Mouse (Mus musculus): Measurements from ENCODE around the gene Homer3. TPM values are rescaled to one million over a fixed set of nuclear protein-coding genes. Genes with fewer than 3 reads are reported as not detected.

Gene Homer3
- polyA plus RNA-seq, 1 experiment from 2014 or later = 54.1 TPM

GRCm38 (mm10) chr8:70268311-70268710, 14.3 kb upstream of the Homer3 start:
- Histone ChIP-seq H3K4me3 (ENCODE audit: low read depth, low read length) (no peak overlapping the region), H3K4me2 (replicated peaks; ENCODE audit: low read depth, low read length) (no peak overlapping the region), H3K9ac (replicated peaks; ENCODE audit: low read depth) (no peak overlapping the region; the same call in 1 of the 2 replicates), H3K9me3 (ENCODE audit: low read length) (no peaks in the 10 kb centered on the region), H3K4me1 (ENCODE audit: insufficient read depth, low read depth, low read length) (no peaks in the 10 kb centered on the region), H3K27ac (ENCODE audit: low read length) (peak overlapping the region; percentile 7; the same call in 1 of the 2 replicates), H3K27me3 (replicated peaks; ENCODE audit: insufficient read depth, low read length) (no peaks in the 10 kb centered on the region), H3K36me3 (ENCODE audit: insufficient read depth, low read length) (no peaks in the 10 kb centered on the region)
- TF ChIP-seq EP300 (IDR thresholded peaks at IDR 0.05) = no peak
- no peak for TF ChIP-seq CTCF (IDR thresholded peaks at IDR 0.05)
- WGBS = 61% methylated on average over 5 of the region's 5 CpGs
- ATAC-seq (no peak), DNase-seq (ENCODE audit: low spot score) (no peak)

GRCm38 (mm10) chr8:70268799-70269565, 13.6 kb upstream of the Homer3 start:
- Histone ChIP-seq H3K27ac (ENCODE audit: low read length) (peak overlapping the region; percentile 7; the same call in 1 of the 2 replicates), H3K9ac (replicated peaks; ENCODE audit: low read depth) (no peak overlapping the region; the same call in 1 of the 2 replicates), H3K4me3 (ENCODE audit: low read depth, low read length) (no peak overlapping the region), H3K4me2 (replicated peaks; ENCODE audit: low read depth, low read length) (no peak overlapping the region), H3K4me1 (ENCODE audit: insufficient read depth, low read depth, low read length) (no peaks in the 10 kb centered on the region), H3K27me3 (replicated peaks; ENCODE audit: insufficient read depth, low read length) (no peaks in the 10 kb centered on the region), H3K36me3 (ENCODE audit: insufficient read depth, low read length) (no peaks in the 10 kb centered on the region), H3K9me3 (ENCODE audit: low read length) (no peaks in the 10 kb centered on the region)
- DNase-seq (ENCODE audit: low spot score) (peak; percentile 34), ATAC-seq (peak; percentile 42)
- TF ChIP-seq EP300 (IDR thresholded peaks at IDR 0.05) = no peak
- peak; percentile 71 for TF ChIP-seq CTCF (IDR thresholded peaks at IDR 0.05)
- 30% methylated on average over 11 of the region's 11 CpGs for WGBS

- H3K9me3 ChIP-seq (ENCODE audit: low read length) = no peaks in the 10 kb centered on the region
- DNase-seq (ENCODE audit: low spot score) (peak; percentile 80), ATAC-seq (peak; percentile 79)
- 0 out of 2 replicates have a peak, but pooled peaks cover under 1% of the 10 kb centered on the region for H3K4me1 ChIP-seq (ENCODE audit: insufficient read depth, low read depth, low read length)
- no peaks in the 10 kb centered on the region for H3K27me3 ChIP-seq (replicated peaks; ENCODE audit: insufficient read depth, low read length)
- 21% methylated on average over 3 of the region's 3 CpGs for WGBS
- H3K27ac ChIP-seq (ENCODE audit: low read length) = 0 out of 2 replicates have a peak overlapping the region, but pooled peaks have one; percentile 32
- H3K4me2 ChIP-seq (replicated peaks; ENCODE audit: low read depth, low read length) = no peak overlapping the region
- H3K9ac ChIP-seq (replicated peaks; ENCODE audit: low read depth) = no peak overlapping the region
- TF ChIP-seq EP300 (IDR thresholded peaks at IDR 0.05) (peak; percentile 56; the same call in 1 of the 2 replicates), CTCF (IDR thresholded peaks at IDR 0.05) (no peak)
- H3K36me3 ChIP-seq (ENCODE audit: insufficient read depth, low read length) = no peaks in the 10 kb centered on the region
- no peak overlapping the region for H3K4me3 ChIP-seq (ENCODE audit: low read depth, low read length)
Observed at GRCm38 (mm10) chr8:70272949-70273348, 9.7 kb upstream of the Homer3 start.

- Histone ChIP-seq H3K27ac (ENCODE audit: low read length) (no peak overlapping the region), H3K4me2 (replicated peaks; ENCODE audit: low read depth, low read length) (no peak overlapping the region), H3K4me3 (ENCODE audit: low read depth, low read length) (no peak overlapping the region), H3K27me3 (replicated peaks; ENCODE audit: insufficient read depth, low read length) (no peaks in the 10 kb centered on the region), H3K9me3 (ENCODE audit: low read length) (no peaks in the 10 kb centered on the region), H3K9ac (replicated peaks; ENCODE audit: low read depth) (no peak overlapping the region), H3K4me1 (ENCODE audit: insufficient read depth, low read depth, low read length) (peaks cover 5% of the 10 kb centered on the region; the same call in 1 of the 2 replicates), H3K36me3 (ENCODE audit: insufficient read depth, low read length) (no peaks in the 10 kb centered on the region)
- DNase-seq (ENCODE audit: low spot score) (no peak), ATAC-seq (no peak)
- TF ChIP-seq CTCF (IDR thresholded peaks at IDR 0.05) (no peak), EP300 (IDR thresholded peaks at IDR 0.05) (no peak)
Observed at GRCm38 (mm10) chr8:70274350-70274749, 8.3 kb upstream of the Homer3 start.

DNA sequence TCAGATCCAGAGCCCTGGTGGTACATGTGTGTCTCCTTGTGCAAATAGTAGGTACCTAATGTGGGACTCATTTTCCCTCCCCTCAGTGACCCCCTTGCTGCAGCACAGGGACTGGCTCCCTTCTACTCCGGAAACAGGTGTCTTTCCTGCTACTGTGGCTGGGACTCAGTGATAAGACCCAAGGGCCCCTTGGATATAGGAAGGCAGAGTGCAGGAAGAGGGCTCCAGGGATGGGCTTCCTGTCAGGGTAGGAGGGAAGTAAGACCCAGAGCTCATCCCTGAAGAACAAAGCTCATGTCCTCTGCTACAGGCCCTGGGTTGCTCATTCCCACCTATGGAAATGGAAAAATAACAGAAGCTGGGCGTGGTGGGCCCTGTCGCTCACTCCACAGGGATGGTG, 6.2 kb upstream of the Homer3 start:
- peak overlapping the region; percentile 68 for H3K27ac ChIP-seq (ENCODE audit: low read length)
- DNase-seq (ENCODE audit: low spot score) = peak; percentile 73

DNA sequence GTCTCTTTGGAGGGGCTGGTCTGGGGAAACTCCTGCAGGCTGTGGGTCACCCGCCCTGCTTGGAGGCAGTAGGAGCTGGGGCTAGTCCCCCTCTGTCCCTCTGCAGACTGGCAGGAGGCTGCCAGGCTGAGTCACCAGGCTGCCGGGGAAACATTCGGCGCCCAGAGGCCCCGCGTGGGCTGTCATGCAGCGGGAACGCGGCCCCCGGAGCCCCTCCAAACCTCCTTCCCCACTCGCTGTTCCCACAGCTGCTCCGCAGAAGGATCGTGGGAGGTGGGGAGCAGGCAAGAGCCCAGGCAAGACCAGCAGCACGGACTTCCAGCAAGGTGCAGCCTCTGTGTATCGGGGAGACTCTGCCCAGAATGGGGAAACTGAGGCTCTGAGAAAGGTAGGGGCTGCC, 4.5 kb upstream of the Homer3 start:
- Histone ChIP-seq H3K4me1 (ENCODE audit: insufficient read depth, low read depth, low read length) (peaks cover 5% of the 10 kb centered on the region; the same call in 1 of the 2 replicates), H3K9ac (replicated peaks; ENCODE audit: low read depth) (no peak overlapping the region)

More for the DNA sequence above, 6.2 kb upstream of the Homer3 start:
- no peak overlapping the region for H3K9ac ChIP-seq (replicated peaks; ENCODE audit: low read depth)
- H3K4me2 ChIP-seq (replicated peaks; ENCODE audit: low read depth, low read length) = no peak overlapping the region
- H3K4me1 ChIP-seq (ENCODE audit: insufficient read depth, low read depth, low read length) = peaks cover 5% of the 10 kb centered on the region; the same call in 1 of the 2 replicates
- 51% methylated on average over 3 of the region's 3 CpGs for WGBS
- peak; percentile 88 for ATAC-seq
- no peaks in the 10 kb centered on the region for H3K36me3 ChIP-seq (ENCODE audit: insufficient read depth, low read length)
- peak; percentile 35 for TF ChIP-seq CTCF (IDR thresholded peaks at IDR 0.05)
- peak; percentile 99 for TF ChIP-seq EP300 (IDR thresholded peaks at IDR 0.05)
- H3K4me3 ChIP-seq (ENCODE audit: low read depth, low read length) = no peak overlapping the region
- H3K27me3 ChIP-seq (replicated peaks; ENCODE audit: insufficient read depth, low read length) = no peaks in the 10 kb centered on the region
- no peaks in the 10 kb centered on the region for H3K9me3 ChIP-seq (ENCODE audit: low read length)

More for the DNA sequence above, 4.5 kb upstream of the Homer3 start:
- 52% methylated on average over 13 of the region's 15 CpGs for WGBS
- no peak overlapping the region for H3K4me3 ChIP-seq (ENCODE audit: low read depth, low read length)
- TF ChIP-seq EP300 (IDR thresholded peaks at IDR 0.05) (no peak), CTCF (IDR thresholded peaks at IDR 0.05) (no peak)
- no peak for DNase-seq (ENCODE audit: low spot score)
- H3K9me3 ChIP-seq (ENCODE audit: low read length) = no peaks in the 10 kb centered on the region
- no peaks in the 10 kb centered on the region for H3K36me3 ChIP-seq (ENCODE audit: insufficient read depth, low read length)
- no peak overlapping the region for H3K4me2 ChIP-seq (replicated peaks; ENCODE audit: low read depth, low read length)
- H3K27ac ChIP-seq (ENCODE audit: low read length) = peak overlapping the region; percentile 9; the same call in 1 of the 2 replicates
- H3K27me3 ChIP-seq (replicated peaks; ENCODE audit: insufficient read depth, low read length) = no peaks in the 10 kb centered on the region
- ATAC-seq = no peak

Data from lung, postnatal 0 days (tissue).